In genomic region chr13:103512476-103512875, GRCm38 (mm10) we compare ENCODE assay signal across 21 mouse cellular contexts.
DNase-seq lines count a peak whose midpoint lies in the region; ATAC-seq lines count a peak whose summit lies in the region.
"Had no signal": no experiment of that assay in that cellular context is flagged by ENCODE, and none has a peak within 500 bp of the region (broad histone marks: within the 10 kb centered on the region; RNA-seq: fewer than 3 reads in every experiment).

No protein-coding gene starts in this region.

- no peak overlapping the region for H3K27ac ChIP-seq in forebrain, embryonic 14.5 days (ENCODE audit: low read depth, low read length)
- H3K27ac ChIP-seq in forebrain, embryonic 15.5 days (replicated peaks), result no peak overlapping the region
- no peak overlapping the region for H3K27ac ChIP-seq in limb, embryonic 11.5 days (replicated peaks; ENCODE audit: low read depth, low read length)
- H3K27ac ChIP-seq in limb, embryonic 10.5 days, result no peak overlapping the region
- H3K27ac ChIP-seq in intestine, embryonic 15.5 days, result no peak overlapping the region
- H3K27ac ChIP-seq: hindbrain, embryonic 12.5 days; kidney, postnatal 0 days; liver, embryonic 13.5 days had no signal

- H3K4me2 ChIP-seq in forebrain, embryonic 14.5 days (ENCODE audit: low read length), result no peak overlapping the region
- no peak overlapping the region for H3K4me2 ChIP-seq in forebrain, embryonic 15.5 days (replicated peaks)
- no peak overlapping the region for H3K4me2 ChIP-seq in limb, embryonic 11.5 days (ENCODE audit: low read depth, severe bottlenecking)
- no peak overlapping the region for H3K4me2 ChIP-seq in intestine, embryonic 15.5 days (replicated peaks)
- H3K4me2 ChIP-seq: hindbrain, embryonic 12.5 days; liver, embryonic 13.5 days had no signal

- ATAC-seq in forebrain, embryonic 14.5 days, result 0 out of 2 replicates have a peak, but pooled peaks have one; percentile 18
- ATAC-seq in forebrain, embryonic 15.5 days (replicated peaks), result no peak
- no peak for ATAC-seq in limb, embryonic 11.5 days (ENCODE audit: insufficient number of reproducible peaks, low FRiP score, low TSS enrichment, low read depth)
- no peak for ATAC-seq in megakaryocyte-erythroid progenitor cell, adult 5-6 weeks (replicated peaks; ENCODE audit: low FRiP score, low TSS enrichment, poor library complexity, severe bottlenecking)
- ATAC-seq in intestine, embryonic 15.5 days, result no peak
- ATAC-seq: CD4-positive, CD25-positive, alpha-beta regulatory T cell, adult 4 months had no signal

- H3K4me1 ChIP-seq in forebrain, embryonic 14.5 days (ENCODE audit: control insufficient read depth, insufficient read depth, low read length), result no peaks in the 10 kb centered on the region
- no peaks in the 10 kb centered on the region for H3K4me1 ChIP-seq in forebrain, embryonic 15.5 days
- no peaks in the 10 kb centered on the region for H3K4me1 ChIP-seq in limb, embryonic 11.5 days (ENCODE audit: control insufficient read depth, insufficient read depth, low read length)
- H3K4me1 ChIP-seq in limb, embryonic 10.5 days, result no peaks in the 10 kb centered on the region
- H3K4me1 ChIP-seq in intestine, embryonic 15.5 days (replicated peaks), result no peaks in the 10 kb centered on the region
- H3K4me1 ChIP-seq: hindbrain, embryonic 12.5 days; liver, embryonic 13.5 days had no signal

- DNase-seq in forebrain, embryonic 14.5 days (ENCODE audit: low spot score), result peak; percentile 49
- peak; percentile 15 for DNase-seq in limb, embryonic 11.5 days (ENCODE audit: low spot score)
- DNase-seq in limb, embryonic 10.5 days (ENCODE audit: low spot score), result no peak
- peak; percentile 6 for DNase-seq in layer of hippocampus, adult 9-11 months
- DNase-seq in urinary bladder, adult 2 months (ENCODE audit: low spot score), result no peak
- DNase-seq: adrenal gland, postnatal 25 days; cerebellum, adult 11-12 months; embryo, embryonic 11 days; gastrocnemius, postnatal 25 days; kidney, adult 18-20 months; liver, embryonic 13.5 days; lung, adult 2 months; lung, postnatal 14 days; midbrain, embryonic 14.5 days; thymus, postnatal 25 days had no signal

- H3K9me3 ChIP-seq in forebrain, embryonic 14.5 days (replicated peaks; ENCODE audit: control insufficient read depth, low read length), result no peaks in the 10 kb centered on the region
- no peaks in the 10 kb centered on the region for H3K9me3 ChIP-seq in forebrain, embryonic 15.5 days
- H3K9me3 ChIP-seq in limb, embryonic 11.5 days (ENCODE audit: control insufficient read depth, low read length), result no peaks in the 10 kb centered on the region
- no peaks in the 10 kb centered on the region for H3K9me3 ChIP-seq in limb, embryonic 10.5 days (replicated peaks)
- no peaks in the 10 kb centered on the region for H3K9me3 ChIP-seq in intestine, embryonic 15.5 days
- H3K9me3 ChIP-seq: hindbrain, embryonic 12.5 days; liver, embryonic 13.5 days had no signal

- WGBS in forebrain, embryonic 14.5 days, result 86% methylated on average over 7 of the region's 7 CpGs
- 70% methylated on average over 7 of the region's 7 CpGs for WGBS in forebrain, embryonic 15.5 days
- WGBS in limb, embryonic 11.5 days, result 77% methylated on average over 7 of the region's 7 CpGs
- 83% methylated on average over 7 of the region's 7 CpGs for WGBS in limb, embryonic 10.5 days
- 69% methylated on average over 7 of the region's 7 CpGs for WGBS in intestine, embryonic 15.5 days

- no peaks in the 10 kb centered on the region for H3K27me3 ChIP-seq in forebrain, embryonic 14.5 days (replicated peaks; ENCODE audit: control insufficient read depth, insufficient read depth, low read length)
- H3K27me3 ChIP-seq in forebrain, embryonic 15.5 days, result no peaks in the 10 kb centered on the region
- H3K27me3 ChIP-seq in limb, embryonic 11.5 days (ENCODE audit: control insufficient read depth, insufficient read depth, low read length), result no peaks in the 10 kb centered on the region
- no peaks in the 10 kb centered on the region for H3K27me3 ChIP-seq in limb, embryonic 10.5 days (ENCODE audit: low read depth, poor library complexity, severe bottlenecking)
- no peaks in the 10 kb centered on the region for H3K27me3 ChIP-seq in intestine, embryonic 15.5 days (replicated peaks)
- H3K27me3 ChIP-seq: hindbrain, embryonic 12.5 days; liver, embryonic 13.5 days had no signal

- H3K36me3 ChIP-seq in forebrain, embryonic 14.5 days (ENCODE audit: control insufficient read depth, insufficient read depth, low read length), result no peaks in the 10 kb centered on the region
- no peaks in the 10 kb centered on the region for H3K36me3 ChIP-seq in forebrain, embryonic 15.5 days
- H3K36me3 ChIP-seq in limb, embryonic 11.5 days (ENCODE audit: control insufficient read depth, insufficient read depth, low read length), result no peaks in the 10 kb centered on the region
- no peaks in the 10 kb centered on the region for H3K36me3 ChIP-seq in limb, embryonic 10.5 days
- H3K36me3 ChIP-seq in intestine, embryonic 15.5 days, result no peaks in the 10 kb centered on the region
- H3K36me3 ChIP-seq: hindbrain, embryonic 12.5 days; liver, embryonic 13.5 days had no signal

- H3K4me3 ChIP-seq in forebrain, embryonic 14.5 days (ENCODE audit: low read depth, low read length), result no peak overlapping the region
- H3K4me3 ChIP-seq in forebrain, embryonic 15.5 days, result no peak overlapping the region
- H3K4me3 ChIP-seq in limb, embryonic 11.5 days (ENCODE audit: low read depth, low read length), result no peak overlapping the region
- no peak overlapping the region for H3K4me3 ChIP-seq in limb, embryonic 10.5 days
- H3K4me3 ChIP-seq in intestine, embryonic 15.5 days (replicated peaks), result no peak overlapping the region
- H3K4me3 ChIP-seq: hindbrain, embryonic 12.5 days; liver, embryonic 13.5 days had no signal

- no peak overlapping the region for H3K9ac ChIP-seq in forebrain, embryonic 14.5 days (ENCODE audit: low read length)
- H3K9ac ChIP-seq in forebrain, embryonic 15.5 days (replicated peaks), result no peak overlapping the region
- no peak overlapping the region for H3K9ac ChIP-seq in limb, embryonic 11.5 days (ENCODE audit: low read length)
- H3K9ac ChIP-seq in intestine, embryonic 15.5 days, result no peak overlapping the region
- H3K9ac ChIP-seq: hindbrain, embryonic 12.5 days; liver, embryonic 13.5 days had no signal

Comparison
In these comparisons a context has a peak if more than half of its experiments do, and no peak if none do; other contexts are left out.
1. DNase-seq: peak in forebrain, embryonic 14.5 days (single experiment), limb, embryonic 11.5 days (single experiment) and layer of hippocampus, adult 9-11 months (single experiment); none in limb, embryonic 10.5 days (single experiment) and urinary bladder, adult 2 months (single experiment).